ENCODE assay signal across 13 mouse cellular contexts in the genomic region with DNA sequence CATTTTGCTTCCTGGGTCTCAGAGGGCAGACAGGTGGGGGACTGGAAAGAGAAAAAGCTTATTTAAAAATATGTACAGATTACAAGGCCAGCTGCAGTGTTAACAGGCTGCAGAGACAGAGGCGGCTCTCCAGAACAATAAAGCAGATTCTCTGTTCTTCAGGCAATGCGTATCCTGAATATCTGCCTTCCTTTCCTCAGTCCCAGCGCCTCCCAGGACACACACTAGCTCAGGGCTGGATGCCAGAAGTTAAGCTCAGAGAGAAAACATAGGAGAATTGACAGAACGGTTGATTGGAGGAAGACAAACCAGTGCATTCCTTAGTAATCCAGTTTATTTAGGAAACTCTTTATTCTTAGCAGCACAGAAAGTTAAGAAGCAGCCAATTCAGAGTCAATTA.
DNase-seq lines count a peak whose midpoint lies in the region; ATAC-seq and TF ChIP-seq lines count a peak whose summit lies in the region.
"Had no signal": no experiment of that assay in that cellular context is flagged by ENCODE, and none has a peak within 500 bp of the region (broad histone marks: within the 10 kb centered on the region; RNA-seq: fewer than 3 reads in every experiment).

No protein-coding gene starts in this region.

- H3K4me1 ChIP-seq in embryonic facial prominence, embryonic 14.5 days (ENCODE audit: control insufficient read depth, insufficient read depth, low read length), result peaks cover 5% of the 10 kb centered on the region; the same call in 1 of the 2 replicates
- peaks cover 55% of the 10 kb centered on the region for H3K4me1 ChIP-seq in embryonic facial prominence, embryonic 10.5 days
- peaks cover 22% of the 10 kb centered on the region for H3K4me1 ChIP-seq in kidney, embryonic 16.5 days (ENCODE audit: insufficient read depth, low read length)
- H3K4me1 ChIP-seq in kidney, adult 2 months (ENCODE audit: control insufficient read depth, insufficient read depth, low read length), result no peaks in the 10 kb centered on the region
- H3K4me1 ChIP-seq in heart, embryonic 15.5 days (replicated peaks), result peaks cover 28% of the 10 kb centered on the region
- H3K4me1 ChIP-seq: liver, embryonic 15.5 days had no signal

- no peaks in the 10 kb centered on the region for H3K9me3 ChIP-seq in embryonic facial prominence, embryonic 14.5 days (ENCODE audit: control insufficient read depth, low read length)
- 0 out of 2 replicates have a peak, but pooled peaks cover 3% of the 10 kb centered on the region for H3K9me3 ChIP-seq in embryonic facial prominence, embryonic 10.5 days
- H3K9me3 ChIP-seq in kidney, embryonic 16.5 days (ENCODE audit: low read length), result no peaks in the 10 kb centered on the region
- no peaks in the 10 kb centered on the region for H3K9me3 ChIP-seq in heart, embryonic 15.5 days (replicated peaks)
- H3K9me3 ChIP-seq: liver, embryonic 15.5 days; neural tube, embryonic 12.5 days had no signal

- H3K9ac ChIP-seq in embryonic facial prominence, embryonic 14.5 days (ENCODE audit: low read depth, low read length), result no peak overlapping the region
- H3K9ac ChIP-seq in kidney, embryonic 16.5 days (replicated peaks; ENCODE audit: low read length), result no peak overlapping the region
- H3K9ac ChIP-seq in heart, embryonic 15.5 days, result no peak overlapping the region
- H3K9ac ChIP-seq: hindbrain, embryonic 14.5 days; liver, embryonic 15.5 days; neural tube, embryonic 12.5 days had no signal

- peak overlapping the region; percentile 1; the same call in 1 of the 2 replicates for H3K27ac ChIP-seq in embryonic facial prominence, embryonic 14.5 days (replicated peaks; ENCODE audit: low read depth, low read length)
- H3K27ac ChIP-seq in embryonic facial prominence, embryonic 10.5 days (replicated peaks), result no peak overlapping the region
- 0 out of 2 replicates have a peak overlapping the region, but pooled peaks have one; percentile 18 for H3K27ac ChIP-seq in kidney, embryonic 16.5 days (ENCODE audit: low read length)
- no peak overlapping the region for H3K27ac ChIP-seq in kidney, adult 2 months (ENCODE audit: insufficient read depth, low read depth, low read length)
- peak overlapping the region; percentile 53 for H3K27ac ChIP-seq in heart, embryonic 15.5 days
- H3K27ac ChIP-seq: forebrain, embryonic 10.5 days; hindbrain, embryonic 14.5 days; liver, embryonic 15.5 days; neural tube, embryonic 12.5 days had no signal

- TF ChIP-seq CTCF in kidney, adult 2 months (conservative IDR thresholded peaks at IDR 0.05; ENCODE audit: insufficient read depth, insufficient read length, low read depth, low read length), result no peak

- no peak overlapping the region for H3K4me3 ChIP-seq in embryonic facial prominence, embryonic 14.5 days (ENCODE audit: low read depth, low read length)
- H3K4me3 ChIP-seq in embryonic facial prominence, embryonic 10.5 days, result no peak overlapping the region
- H3K4me3 ChIP-seq in kidney, embryonic 16.5 days (ENCODE audit: low read length), result no peak overlapping the region
- no peak overlapping the region for H3K4me3 ChIP-seq in kidney, adult 2 months (ENCODE audit: insufficient read depth, low read depth, low read length)
- no peak overlapping the region for H3K4me3 ChIP-seq in heart, embryonic 15.5 days
- H3K4me3 ChIP-seq: forebrain, embryonic 10.5 days; liver, embryonic 15.5 days; neural tube, embryonic 12.5 days had no signal

- intact Hi-C loops in left cerebral cortex, postnatal 36 days (cut with DNase I), result no loop called here

- H3K27me3 ChIP-seq in embryonic facial prominence, embryonic 14.5 days (replicated peaks; ENCODE audit: control insufficient read depth, insufficient read depth, low read length), result no peaks in the 10 kb centered on the region
- no peaks in the 10 kb centered on the region for H3K27me3 ChIP-seq in embryonic facial prominence, embryonic 10.5 days (replicated peaks; ENCODE audit: low read depth, poor library complexity, severe bottlenecking)
- no peaks in the 10 kb centered on the region for H3K27me3 ChIP-seq in kidney, embryonic 16.5 days (ENCODE audit: insufficient read depth, low read length)
- H3K27me3 ChIP-seq in kidney, adult 2 months (replicated peaks; ENCODE audit: control insufficient read depth, insufficient read depth, low read length), result no peaks in the 10 kb centered on the region
- no peaks in the 10 kb centered on the region for H3K27me3 ChIP-seq in heart, embryonic 15.5 days
- H3K27me3 ChIP-seq: liver, embryonic 15.5 days; neural tube, embryonic 12.5 days had no signal

- 40% methylated on average over 4 of the region's 4 CpGs for WGBS in embryonic facial prominence, embryonic 14.5 days
- 63% methylated on average over 4 of the region's 4 CpGs for whole genome bisulfite sequencing in embryonic facial prominence, embryonic 10.5 days
- 61% methylated on average over 4 of the region's 4 CpGs for WGBS in kidney, embryonic 16.5 days
- WGBS in kidney, adult 2 months, result 47% methylated on average over 4 of the region's 4 CpGs
- 24% methylated on average over 4 of the region's 4 CpGs for WGBS in heart, embryonic 15.5 days

- no peak overlapping the region for H3K4me2 ChIP-seq in embryonic facial prominence, embryonic 14.5 days (ENCODE audit: low read depth, low read length)
- no peak overlapping the region for H3K4me2 ChIP-seq in kidney, embryonic 16.5 days (replicated peaks; ENCODE audit: low read depth, low read length)
- peak overlapping the region; percentile 26 for H3K4me2 ChIP-seq in heart, embryonic 15.5 days
- H3K4me2 ChIP-seq: hindbrain, embryonic 14.5 days; liver, embryonic 15.5 days; neural tube, embryonic 12.5 days had no signal

- no peak for TF ChIP-seq POLR2A in kidney, adult 2 months (IDR thresholded peaks at IDR 0.05; ENCODE audit: low read depth, low read length)

- H3K36me3 ChIP-seq in embryonic facial prominence, embryonic 14.5 days (ENCODE audit: control insufficient read depth, insufficient read depth, low read length), result no peaks in the 10 kb centered on the region
- H3K36me3 ChIP-seq in embryonic facial prominence, embryonic 10.5 days (replicated peaks), result peaks cover 8% of the 10 kb centered on the region
- H3K36me3 ChIP-seq in kidney, embryonic 16.5 days (ENCODE audit: insufficient read depth, low read length), result peaks cover 4% of the 10 kb centered on the region; the same call in 1 of the 2 replicates
- no peaks in the 10 kb centered on the region for H3K36me3 ChIP-seq in kidney, adult 2 months (ENCODE audit: control insufficient read depth, insufficient read depth, low read length)
- no peaks in the 10 kb centered on the region for H3K36me3 ChIP-seq in heart, embryonic 15.5 days

- peak; percentile 71 for DNase-seq in embryonic facial prominence, embryonic 14.5 days (ENCODE audit: low spot score)
- no peak for DNase-seq in embryonic facial prominence, embryonic 10.5 days (ENCODE audit: low spot score)
- DNase-seq in kidney, adult 2 months, result no peak
- DNase-seq in Muller cell, postnatal 12 days (ENCODE audit: inconsistent ontology term), result peak; percentile 45
- no peak for DNase-seq in adrenal gland, postnatal 36 days
- DNase-seq in left cerebral cortex, postnatal 36 days (ENCODE audit: low spot score in 2 of 2), result no peak
- DNase-seq: thymus, postnatal 25 days had no signal

- peak; percentile 30; the same call in 1 of the 2 replicates for ATAC-seq in embryonic facial prominence, embryonic 14.5 days (ENCODE audit: low read depth)
- no peak for ATAC-seq in kidney, embryonic 16.5 days (ENCODE audit: low FRiP score, low TSS enrichment)
- no peak for ATAC-seq in heart, embryonic 15.5 days (replicated peaks; ENCODE audit: insufficient number of reproducible peaks, insufficient read depth, low FRiP score, low read depth)

Comparison
In these comparisons a context has a peak if more than half of its experiments do, and no peak if none do; other contexts are left out.
1. DNase-seq: peak in embryonic facial prominence, embryonic 14.5 days (single experiment) and Muller cell, postnatal 12 days (single experiment); none in embryonic facial prominence, embryonic 10.5 days (single experiment), kidney, adult 2 months (single experiment), adrenal gland, postnatal 36 days (0 of 2) and left cerebral cortex, postnatal 36 days (0 of 2).
2. H3K27ac ChIP-seq: peak in embryonic facial prominence, embryonic 14.5 days (single experiment), kidney, embryonic 16.5 days (single experiment) and heart, embryonic 15.5 days (single experiment); none in embryonic facial prominence, embryonic 10.5 days (single experiment) and kidney, adult 2 months (single experiment).